8 mouse cellular contexts compared by ENCODE assay signal in genomic region chr9:54502873-54503272, GRCm38 (mm10). TPM values are rescaled to one million over a fixed set of nuclear protein-coding genes. Genes with fewer than 3 reads are reported as not detected.
A peak's percentile ranks its signal among the peaks of the same experiment; 100 is the strongest.
DNase-seq lines count a peak whose midpoint lies in the region; ATAC-seq and TF ChIP-seq lines count a peak whose summit lies in the region.

No protein-coding gene starts in this region.

- no peak for TF ChIP-seq CTCF in gastrocnemius, adult 2 months (IDR thresholded peaks at IDR 0.05)

- no peak overlapping the region for H3K27ac ChIP-seq in heart, embryonic 14.5 days (replicated peaks in 1 of 2; ENCODE audit: control insufficient read depth in 1 of 2, insufficient read depth in 1 of 2, low read depth in 2 of 2, low read length in 2 of 2)
- H3K27ac ChIP-seq in embryonic facial prominence, embryonic 15.5 days (replicated peaks), result no peak overlapping the region
- no peak overlapping the region for H3K27ac ChIP-seq in kidney, embryonic 14.5 days (ENCODE audit: low read depth, low read length)
- H3K27ac ChIP-seq in midbrain, embryonic 16.5 days (ENCODE audit: low read length), result no peak overlapping the region
- H3K27ac ChIP-seq in gastrocnemius, adult 2 months, result no peak overlapping the region

- ATAC-seq in heart, embryonic 14.5 days (ENCODE audit: insufficient number of reproducible peaks, insufficient read depth, low FRiP score, low read depth), result no peak
- no peak for ATAC-seq in embryonic facial prominence, embryonic 15.5 days (ENCODE audit: insufficient number of reproducible peaks, low FRiP score, low TSS enrichment, low read depth)
- no peak for ATAC-seq in kidney, embryonic 14.5 days (ENCODE audit: low FRiP score, low TSS enrichment)
- no peak for ATAC-seq in midbrain, embryonic 16.5 days

- H3K4me3 ChIP-seq in heart, embryonic 14.5 days (ENCODE audit: control insufficient read depth in 1 of 2, insufficient read depth in 1 of 2, low read depth in 1 of 2, low read length in 2 of 2), result 0 out of 4 replicates have a peak overlapping the region, but pooled peaks of 1 of the 2 experiments have one; percentile 1
- H3K4me3 ChIP-seq in embryonic facial prominence, embryonic 15.5 days (replicated peaks), result peak overlapping the region; percentile 63; the same call in 1 of the 2 replicates
- H3K4me3 ChIP-seq in kidney, embryonic 14.5 days (ENCODE audit: low read length), result peak overlapping the region; percentile 53; the same call in 1 of the 2 replicates
- H3K4me3 ChIP-seq in midbrain, embryonic 16.5 days (ENCODE audit: low read depth, low read length), result peak overlapping the region; percentile 94
- no peak overlapping the region for H3K4me3 ChIP-seq in gastrocnemius, adult 2 months

- no peak overlapping the region for H3K9ac ChIP-seq in heart, embryonic 14.5 days (ENCODE audit: low read length)
- H3K9ac ChIP-seq in embryonic facial prominence, embryonic 15.5 days, result no peak overlapping the region
- H3K9ac ChIP-seq in kidney, embryonic 14.5 days (ENCODE audit: low read depth, low read length), result no peak overlapping the region
- H3K9ac ChIP-seq in midbrain, embryonic 16.5 days (ENCODE audit: low read depth, low read length), result peak overlapping the region; percentile 51; the same call in 1 of the 2 replicates

- WGBS in heart, embryonic 14.5 days, result 18% methylated on average over 11 of the region's 12 CpGs
- WGBS in embryonic facial prominence, embryonic 15.5 days, result 9% methylated on average over 12 of the region's 12 CpGs
- 6% methylated on average over 12 of the region's 12 CpGs for WGBS in kidney, embryonic 14.5 days
- 11% methylated on average over 12 of the region's 12 CpGs for WGBS in midbrain, embryonic 16.5 days

- peaks cover 0 to 2% of the 10 kb centered on the region in 2 experiments; a peak in 2 of 4 replicates for H3K4me1 ChIP-seq in heart, embryonic 14.5 days (ENCODE audit: control insufficient read depth in 2 of 2, insufficient read depth in 2 of 2, low read length in 2 of 2)
- no peaks in the 10 kb centered on the region for H3K4me1 ChIP-seq in embryonic facial prominence, embryonic 15.5 days
- no peaks in the 10 kb centered on the region for H3K4me1 ChIP-seq in kidney, embryonic 14.5 days (ENCODE audit: control insufficient read depth, insufficient read depth, low read length)
- peaks cover 26% of the 10 kb centered on the region for H3K4me1 ChIP-seq in midbrain, embryonic 16.5 days (ENCODE audit: control insufficient read depth, insufficient read depth, low read length)

- no peak for DNase-seq in heart, postnatal 4 days
- no peak for DNase-seq in left cerebral cortex, postnatal 10 days (ENCODE audit: extremely low spot score in 1 of 2, low spot score in 2 of 2)
- DNase-seq in gastrocnemius, adult 2 months, result no peak
- DNase-seq in left cerebral cortex, adult 8-10 months (ENCODE audit: low spot score in 2 of 2), result no peak

- peaks cover 6% of the 10 kb centered on the region for H3K27me3 ChIP-seq in heart, embryonic 14.5 days (ENCODE audit: control insufficient read depth, insufficient read depth, low read length)
- peaks cover 5% of the 10 kb centered on the region; the same call in 1 of the 2 replicates for H3K27me3 ChIP-seq in embryonic facial prominence, embryonic 15.5 days
- H3K27me3 ChIP-seq in kidney, embryonic 14.5 days (ENCODE audit: control insufficient read depth, insufficient read depth, low read length), result peaks cover 11% of the 10 kb centered on the region
- H3K27me3 ChIP-seq in midbrain, embryonic 16.5 days (ENCODE audit: control insufficient read depth, insufficient read depth, low read depth, low read length), result no peaks in the 10 kb centered on the region

- H3K36me3 ChIP-seq in heart, embryonic 14.5 days (ENCODE audit: control insufficient read depth, insufficient read depth, low read length), result no peaks in the 10 kb centered on the region
- no peaks in the 10 kb centered on the region for H3K36me3 ChIP-seq in embryonic facial prominence, embryonic 15.5 days
- H3K36me3 ChIP-seq in kidney, embryonic 14.5 days (ENCODE audit: control insufficient read depth, insufficient read depth, low read length), result no peaks in the 10 kb centered on the region
- H3K36me3 ChIP-seq in midbrain, embryonic 16.5 days (ENCODE audit: control insufficient read depth, insufficient read depth, low read length), result no peaks in the 10 kb centered on the region

- peak overlapping the region; percentile 94 for H3K4me2 ChIP-seq in heart, embryonic 14.5 days (ENCODE audit: low read length)
- peak overlapping the region; percentile 99; the same call in 1 of the 2 replicates for H3K4me2 ChIP-seq in embryonic facial prominence, embryonic 15.5 days (replicated peaks)
- peak overlapping the region; percentile 83 for H3K4me2 ChIP-seq in kidney, embryonic 14.5 days (replicated peaks; ENCODE audit: low read depth, low read length)
- peak overlapping the region; percentile 70 for H3K4me2 ChIP-seq in midbrain, embryonic 16.5 days (ENCODE audit: low read length)

- H3K9me3 ChIP-seq in heart, embryonic 14.5 days (ENCODE audit: control insufficient read depth, low read length), result no peaks in the 10 kb centered on the region
- H3K9me3 ChIP-seq in embryonic facial prominence, embryonic 15.5 days (replicated peaks), result no peaks in the 10 kb centered on the region
- H3K9me3 ChIP-seq in kidney, embryonic 14.5 days (ENCODE audit: control insufficient read depth, low read length), result no peaks in the 10 kb centered on the region
- no peaks in the 10 kb centered on the region for H3K9me3 ChIP-seq in midbrain, embryonic 16.5 days (replicated peaks; ENCODE audit: control insufficient read depth, low read length, poor library complexity, severe bottlenecking)

- intact Hi-C loops in left cerebral cortex, postnatal 10 days (cut with DNase I), result no loop called here
- intact Hi-C loops in gastrocnemius, adult 2 months (cut with DNase I), result loop anchor here (5.0 kb wide), 1 partner anchor 44 kb away; no protein-coding TSS in a partner anchor

RNA-seq across cellular contexts. Expression of gene Dmxl2, which starts 1.4 kb away (rescaled TPM):
- 8.5 and 11.4 TPM in 2 replicates for polyA plus RNA-seq in heart, embryonic 14.5 days (2014; fragmentation: Nextera tagmentation; extraction: Ambion mirVana)
- 10 to 100 TPM; 21.2 to 24.5 TPM for total RNA-seq in heart, postnatal 4 days (2021)
- 6.4 and 7.0 TPM in 2 replicates for polyA plus RNA-seq in embryonic facial prominence, embryonic 15.5 days (2015; fragmentation: Nextera tagmentation; extraction: Ambion mirVana)
- 7.4 and 9.1 TPM in 2 replicates for polyA plus RNA-seq in kidney, embryonic 14.5 days (2014; fragmentation: Nextera tagmentation; extraction: Ambion mirVana)
- polyA plus RNA-seq in midbrain, embryonic 16.5 days (2015; fragmentation: Nextera tagmentation; extraction: Ambion mirVana), result 53.4 and 59.3 TPM in 2 replicates
- 100 to 1,000 TPM; 194 to 204 TPM for total RNA-seq in left cerebral cortex, postnatal 10 days (2021)
- 1 to 10 TPM; 3.0 to 3.1 TPM for total RNA-seq in gastrocnemius, adult 2 months (2021)
- total RNA-seq in left cerebral cortex, adult 8-10 months (2022), result 100 to 1,000 TPM; 185 to 210 (median 193) TPM

RNA-seq across cellular contexts. Expression of gene Sh2d7, which starts 35.9 kb away (rescaled TPM):
- not detected in 2 replicates for polyA plus RNA-seq in heart, embryonic 14.5 days (2014; fragmentation: Nextera tagmentation; extraction: Ambion mirVana)
- total RNA-seq in heart, postnatal 4 days (2021), result not detected
- polyA plus RNA-seq in embryonic facial prominence, embryonic 15.5 days (2015; fragmentation: Nextera tagmentation; extraction: Ambion mirVana), result 0.12 TPM in 1 of 2 replicates, not detected in the other
- not detected in 2 replicates for polyA plus RNA-seq in kidney, embryonic 14.5 days (2014; fragmentation: Nextera tagmentation; extraction: Ambion mirVana)
- not detected in 2 replicates for polyA plus RNA-seq in midbrain, embryonic 16.5 days (2015; fragmentation: Nextera tagmentation; extraction: Ambion mirVana)
- total RNA-seq in left cerebral cortex, postnatal 10 days (2021), result not detected
- not detected for total RNA-seq in gastrocnemius, adult 2 months (2021)
- under 1 TPM in 1 of 4 experiments, not detected in 3; 0.21 TPM for total RNA-seq in left cerebral cortex, adult 8-10 months (2022)

RNA-seq across cellular contexts. Expression of gene Cib2, which starts 57.1 kb away (rescaled TPM):
- 5.0 and 6.7 TPM in 2 replicates for polyA plus RNA-seq in heart, embryonic 14.5 days (2014; fragmentation: Nextera tagmentation; extraction: Ambion mirVana)
- total RNA-seq in heart, postnatal 4 days (2021), result 1 to 10 TPM; 1.5 to 2.1 TPM
- polyA plus RNA-seq in embryonic facial prominence, embryonic 15.5 days (2015; fragmentation: Nextera tagmentation; extraction: Ambion mirVana), result 25.2 and 25.7 TPM in 2 replicates
- polyA plus RNA-seq in kidney, embryonic 14.5 days (2014; fragmentation: Nextera tagmentation; extraction: Ambion mirVana), result 20.0 and 20.6 TPM in 2 replicates
- polyA plus RNA-seq in midbrain, embryonic 16.5 days (2015; fragmentation: Nextera tagmentation; extraction: Ambion mirVana), result 54.6 and 60.3 TPM in 2 replicates
- 10 to 100 TPM; 32.8 to 33.9 TPM for total RNA-seq in left cerebral cortex, postnatal 10 days (2021)
- total RNA-seq in gastrocnemius, adult 2 months (2021), result 100 to 1,000 TPM in 1 of 2 experiments, 10 to 100 TPM in 1; 95.5 to 143 TPM
- 10 to 100 TPM; 23.8 to 29.4 (median 24.7) TPM for total RNA-seq in left cerebral cortex, adult 8-10 months (2022)

Comparison
In these comparisons a context has a peak if more than half of its experiments do, and no peak if none do; other contexts are left out.
1. RNA of gene Dmxl2, which starts 1.4 kb away (total RNA-seq): 194 to 204 TPM in left cerebral cortex, postnatal 10 days and 185 to 210 TPM in left cerebral cortex, adult 8-10 months; 21.2 to 24.5 TPM in heart, postnatal 4 days and 3.0 to 3.1 TPM in gastrocnemius, adult 2 months; every median in the first group is over 4 times any median in the second.
2. RNA of gene Cib2, which starts 57.1 kb away (total RNA-seq): 95.5 to 143 TPM in gastrocnemius, adult 2 months, 32.8 to 33.9 TPM in left cerebral cortex, postnatal 10 days and 23.8 to 29.4 TPM in left cerebral cortex, adult 8-10 months; 1.5 to 2.1 TPM in heart, postnatal 4 days; every median in the first group is over 4 times any median in the second.
3. Peak in every context shown above with its lines, with median percentiles within 50 percentile points of each other: H3K4me2 ChIP-seq.